Mouse (Mus musculus): Measurements from ENCODE around the gene Tnnc2. TPM values are rescaled to one million over a fixed set of nuclear protein-coding genes. Genes with fewer than 3 reads are reported as not detected.
A peak's percentile ranks its signal among the peaks of the same experiment; 100 is the strongest.
"Not testable (repeated sequence)": the region's sequence is repeated elsewhere in the genome, so short reads cannot be mapped to it uniquely, and the experiment has no call there.

Gene Tnnc2
- polyA plus RNA-seq, 1 experiment from 2014 or later = 0.39 TPM

DNA sequence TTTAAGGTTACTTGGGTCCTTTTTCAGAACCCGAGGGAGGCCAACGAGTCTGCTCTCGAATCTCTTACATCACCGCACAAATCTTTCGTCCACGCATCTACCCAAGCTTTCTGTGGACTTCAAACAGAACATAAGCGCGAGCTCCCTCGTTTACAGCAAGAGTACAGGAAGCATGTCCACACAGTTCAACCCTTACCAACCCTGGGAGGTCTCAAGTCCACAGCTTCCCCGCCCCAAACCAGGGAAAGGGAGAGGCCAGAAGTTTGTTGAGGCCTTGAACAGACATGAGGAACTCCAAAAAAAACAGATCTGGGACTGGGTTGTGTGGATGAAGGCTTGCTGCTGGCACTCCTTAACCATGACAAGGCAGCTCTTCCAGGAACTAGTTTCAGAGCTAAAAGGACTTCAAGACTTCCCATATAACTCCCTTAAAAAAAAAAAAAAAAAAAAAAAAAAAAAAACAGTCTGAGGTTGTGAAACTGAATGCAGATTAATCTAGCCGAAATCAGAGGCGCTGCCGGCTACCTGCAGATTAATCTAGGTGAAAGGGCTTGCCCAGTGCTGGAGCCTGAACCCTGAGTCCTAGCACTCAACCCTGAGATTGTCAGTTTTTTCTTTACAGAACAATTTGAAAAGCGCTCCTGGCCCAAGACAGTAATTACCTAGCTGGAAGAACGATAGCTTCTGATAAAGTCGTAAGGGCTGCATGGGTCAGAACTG lies 23.6 kb upstream of the Tnnc2 start:
- no peak overlapping the region for H3K27ac ChIP-seq
- no peak for DNase-seq (ENCODE audit: low spot score)
- H3K36me3 ChIP-seq (replicated peaks; ENCODE audit: control insufficient read depth, insufficient read depth) = peaks cover 32% of the 10 kb centered on the region
- 94% methylated on average over 16 of the region's 16 CpGs for WGBS
- H3K9ac ChIP-seq = peak overlapping the region; percentile 75
- no peaks in the 10 kb centered on the region for H3K27me3 ChIP-seq (ENCODE audit: control insufficient read depth, insufficient read depth, low read length)
- H3K4me3 ChIP-seq (replicated peaks; ENCODE audit: low read length) = peak overlapping the region; percentile 67
- H3K4me1 ChIP-seq (replicated peaks; ENCODE audit: control insufficient read depth, insufficient read depth, low read length) = peaks cover 21% of the 10 kb centered on the region; the same call in 1 of the 2 replicates
- H3K9me3 ChIP-seq (ENCODE audit: control insufficient read depth, low read length) = no peaks in the 10 kb centered on the region
- H3K4me2 ChIP-seq (replicated peaks) = peak overlapping the region; percentile 64
- no peak for ATAC-seq (ENCODE audit: low FRiP score)

DNA sequence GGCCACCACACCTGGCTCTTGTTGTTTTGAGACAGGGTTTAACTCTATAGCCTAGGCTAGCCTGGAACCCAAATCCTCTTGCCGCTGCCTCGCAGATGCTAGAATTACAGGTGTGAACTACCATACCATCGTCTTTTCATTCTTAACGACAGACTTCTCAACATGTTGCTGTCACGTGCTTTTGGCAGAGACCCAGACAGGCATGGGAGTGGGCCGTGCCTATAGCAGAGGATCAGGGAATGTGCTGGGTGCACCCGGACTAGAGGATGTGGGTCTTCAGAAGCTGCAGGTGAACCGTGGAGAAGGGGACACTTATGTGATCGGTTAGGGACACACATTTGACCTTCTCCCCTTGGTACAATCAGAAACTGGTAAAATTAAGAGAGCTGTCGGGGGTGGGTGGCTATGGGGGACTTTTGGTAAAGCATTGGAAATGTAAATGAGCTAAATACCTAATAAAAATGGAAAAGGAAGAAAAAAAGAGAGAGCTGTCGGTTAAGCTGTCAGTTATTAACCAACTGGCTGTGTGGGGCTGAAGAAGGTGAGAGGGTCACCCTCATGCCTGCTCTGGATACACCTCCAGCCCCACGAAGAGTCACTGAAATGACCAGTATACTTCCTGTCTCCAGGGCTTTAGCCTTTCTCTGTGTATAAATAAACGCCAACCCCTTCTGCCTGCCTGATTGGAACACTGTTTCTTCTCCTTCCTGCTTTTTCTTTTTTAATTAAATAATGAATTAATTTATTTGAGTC lies 20.7 kb upstream of the Tnnc2 start:
- no peaks in the 10 kb centered on the region for H3K27me3 ChIP-seq (ENCODE audit: control insufficient read depth, insufficient read depth, low read length)
- H3K9ac ChIP-seq = no peak overlapping the region
- no peak overlapping the region for H3K4me2 ChIP-seq (replicated peaks)
- H3K9me3 ChIP-seq (ENCODE audit: control insufficient read depth, low read length) = no peaks in the 10 kb centered on the region
- H3K36me3 ChIP-seq (replicated peaks; ENCODE audit: control insufficient read depth, insufficient read depth) = peaks cover 59% of the 10 kb centered on the region
- DNase-seq (ENCODE audit: low spot score) (no peak), ATAC-seq (ENCODE audit: low FRiP score) (no peak)
- H3K4me3 ChIP-seq (replicated peaks; ENCODE audit: low read length) = no peak overlapping the region
- H3K27ac ChIP-seq = no peak overlapping the region
- 92% methylated on average over 13 of the region's 13 CpGs for WGBS
- peaks cover 15% of the 10 kb centered on the region; the same call in 1 of the 2 replicates for H3K4me1 ChIP-seq (replicated peaks; ENCODE audit: control insufficient read depth, insufficient read depth, low read length)

DNA sequence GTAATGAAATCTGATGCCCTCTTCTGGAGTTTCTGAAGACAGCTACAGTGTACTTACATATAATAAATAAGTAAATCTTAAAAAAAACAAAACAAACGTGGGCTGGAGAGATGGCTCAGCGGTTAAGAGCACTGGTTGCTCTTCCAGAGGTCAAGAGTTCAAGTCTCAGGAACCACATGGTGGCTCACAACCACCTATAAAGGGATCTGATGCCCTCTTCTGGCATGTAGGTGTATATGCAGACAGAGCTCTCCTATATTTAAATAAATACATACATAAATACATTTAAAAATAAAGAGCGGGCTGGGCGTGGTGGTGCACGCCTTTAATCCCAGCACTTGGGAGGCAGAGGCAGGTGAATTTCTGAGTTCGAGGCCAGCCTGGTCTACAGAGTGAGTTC lies 18.8 kb upstream of the Tnnc2 start:
- not testable (repeated sequence) for DNase-seq (ENCODE audit: low spot score); H3K9me3 ChIP-seq (ENCODE audit: control insufficient read depth, low read length); H3K27me3 ChIP-seq (ENCODE audit: control insufficient read depth, insufficient read depth, low read length); H3K4me3 ChIP-seq (replicated peaks; ENCODE audit: low read length); ATAC-seq (ENCODE audit: low FRiP score); H3K4me1 ChIP-seq (replicated peaks; ENCODE audit: control insufficient read depth, insufficient read depth, low read length); H3K4me2 ChIP-seq (replicated peaks); H3K27ac ChIP-seq; H3K9ac ChIP-seq
- peaks cover 69% of the 10 kb centered on the region for H3K36me3 ChIP-seq (replicated peaks; ENCODE audit: control insufficient read depth, insufficient read depth)
- WGBS = 83% methylated on average over 6 of the region's 6 CpGs

DNA sequence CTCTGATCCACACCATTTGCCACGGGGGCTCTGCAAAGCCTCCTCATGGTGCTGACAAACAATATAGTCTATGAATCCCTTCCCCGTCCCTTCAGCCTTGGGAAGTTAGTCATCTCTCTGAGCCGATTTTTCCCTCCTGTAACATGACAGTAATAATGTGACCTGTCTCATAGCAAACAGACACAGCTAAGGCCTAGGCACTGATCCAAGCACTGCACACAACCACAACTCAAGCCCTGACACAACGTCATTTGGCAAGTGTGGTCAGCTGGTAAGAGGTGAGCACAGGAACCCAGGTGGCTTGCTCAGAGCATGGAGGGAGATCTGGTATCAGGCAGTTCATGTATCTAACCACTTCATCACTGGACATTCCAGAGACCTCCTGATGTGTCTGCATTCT lies 16.1 kb upstream of the Tnnc2 start:
- Histone ChIP-seq H3K4me3 (replicated peaks; ENCODE audit: low read length) (no peak overlapping the region), H3K36me3 (replicated peaks; ENCODE audit: control insufficient read depth, insufficient read depth) (peaks cover 84% of the 10 kb centered on the region), H3K4me2 (replicated peaks) (no peak overlapping the region), H3K9me3 (ENCODE audit: control insufficient read depth, low read length) (no peaks in the 10 kb centered on the region), H3K4me1 (replicated peaks; ENCODE audit: control insufficient read depth, insufficient read depth, low read length) (no peaks in the 10 kb centered on the region), H3K27me3 (ENCODE audit: control insufficient read depth, insufficient read depth, low read length) (no peaks in the 10 kb centered on the region), H3K27ac (no peak overlapping the region), H3K9ac (no peak overlapping the region)
- ATAC-seq (ENCODE audit: low FRiP score) (no peak), DNase-seq (ENCODE audit: low spot score) (no peak)
- WGBS = 84% methylated on average over 4 of the region's 4 CpGs

DNA sequence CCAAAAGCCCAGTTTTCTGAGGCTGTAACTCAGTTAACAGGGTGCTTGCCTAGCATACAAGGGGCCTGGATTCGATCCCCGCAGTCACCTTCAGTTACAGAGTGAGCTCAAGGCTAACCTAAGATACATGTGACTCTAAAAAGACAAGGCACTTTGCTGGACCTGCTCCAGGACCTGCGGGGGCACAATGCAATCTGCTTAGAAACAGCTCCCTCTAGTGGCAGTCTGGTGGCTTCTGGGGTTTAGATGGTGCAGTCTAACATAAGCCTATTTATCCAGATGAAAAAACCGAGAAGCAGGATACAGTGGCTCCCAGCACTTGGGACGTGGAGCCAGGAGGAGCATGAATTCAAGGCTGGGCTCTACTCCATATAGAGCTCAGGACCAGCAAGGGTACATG lies 14.5 kb upstream of the Tnnc2 start:
- 37% methylated on average over 5 of the region's 5 CpGs for WGBS
- no peaks in the 10 kb centered on the region for H3K27me3 ChIP-seq (ENCODE audit: control insufficient read depth, insufficient read depth, low read length)
- DNase-seq (ENCODE audit: low spot score) (peak; percentile 89), ATAC-seq (ENCODE audit: low FRiP score) (0 out of 2 replicates have a peak, but pooled peaks have one; percentile 28)
- H3K9me3 ChIP-seq (ENCODE audit: control insufficient read depth, low read length) = no peaks in the 10 kb centered on the region
- no peaks in the 10 kb centered on the region for H3K4me1 ChIP-seq (replicated peaks; ENCODE audit: control insufficient read depth, insufficient read depth, low read length)
- no peak overlapping the region for H3K4me3 ChIP-seq (replicated peaks; ENCODE audit: low read length)
- no peak overlapping the region for H3K27ac ChIP-seq
- H3K9ac ChIP-seq = no peak overlapping the region
- H3K36me3 ChIP-seq (replicated peaks; ENCODE audit: control insufficient read depth, insufficient read depth) = peaks cover 83% of the 10 kb centered on the region
- no peak overlapping the region for H3K4me2 ChIP-seq (replicated peaks)

DNA sequence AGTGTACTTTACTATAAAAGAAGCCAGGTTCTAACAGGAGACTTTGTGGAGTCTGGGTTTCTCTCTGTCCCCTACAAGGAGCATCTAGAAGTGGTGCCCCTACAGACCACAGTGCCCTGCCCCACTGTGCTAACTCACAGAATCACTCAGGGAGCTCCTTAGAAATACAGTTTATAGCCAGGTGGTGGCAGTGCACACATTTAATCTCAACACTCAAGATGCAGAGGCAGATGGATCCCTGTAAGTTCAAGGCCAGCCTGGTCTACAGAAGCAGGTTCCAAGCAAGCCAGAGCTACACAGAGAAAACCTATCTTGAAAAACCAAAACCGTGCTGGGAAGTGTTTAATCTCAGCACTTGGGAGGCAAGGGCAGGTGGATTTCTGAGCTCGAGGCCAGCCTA lies 14.0 kb upstream of the Tnnc2 start:
- H3K36me3 ChIP-seq (replicated peaks; ENCODE audit: control insufficient read depth, insufficient read depth) = peaks cover 83% of the 10 kb centered on the region
- H3K4me3 ChIP-seq (replicated peaks; ENCODE audit: low read length) = no peak overlapping the region
- DNase-seq (ENCODE audit: low spot score) = no peak

DNA sequence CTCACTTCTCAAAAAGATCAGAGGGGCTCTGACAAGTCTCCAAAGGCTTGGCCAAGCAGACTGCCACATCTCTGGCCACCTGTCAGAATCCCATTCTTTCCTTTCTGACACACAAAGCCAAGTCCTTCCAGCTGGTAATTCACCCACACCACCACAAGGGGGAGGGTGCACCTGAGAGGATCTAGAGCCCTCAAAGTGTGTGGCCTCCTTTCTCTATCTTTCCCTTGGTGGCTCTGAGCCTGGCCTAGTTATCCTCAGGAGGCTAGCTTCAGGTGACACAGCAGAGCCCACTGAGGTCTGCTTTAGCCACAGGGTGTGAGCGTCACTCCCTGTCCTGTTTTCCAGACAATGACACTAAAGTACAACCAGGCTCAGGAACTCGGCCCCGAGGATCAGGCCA lies 13.5 kb upstream of the Tnnc2 start:
- no peak overlapping the region for H3K9ac ChIP-seq
- ATAC-seq (ENCODE audit: low FRiP score) (no peak), DNase-seq (ENCODE audit: low spot score) (peak; percentile 55)
- H3K4me3 ChIP-seq (replicated peaks; ENCODE audit: low read length) = no peak overlapping the region
- 82% methylated on average over 3 of the region's 3 CpGs for WGBS
- no peaks in the 10 kb centered on the region for H3K4me1 ChIP-seq (replicated peaks; ENCODE audit: control insufficient read depth, insufficient read depth, low read length)
- no peaks in the 10 kb centered on the region for H3K9me3 ChIP-seq (ENCODE audit: control insufficient read depth, low read length)
- H3K27ac ChIP-seq = no peak overlapping the region
- H3K36me3 ChIP-seq (replicated peaks; ENCODE audit: control insufficient read depth, insufficient read depth) = peaks cover 80% of the 10 kb centered on the region
- H3K4me2 ChIP-seq (replicated peaks) = no peak overlapping the region
- no peaks in the 10 kb centered on the region for H3K27me3 ChIP-seq (ENCODE audit: control insufficient read depth, insufficient read depth, low read length)

More for the DNA sequence above, 14.0 kb upstream of the Tnnc2 start:
- Histone ChIP-seq H3K9me3 (ENCODE audit: control insufficient read depth, low read length) (no peaks in the 10 kb centered on the region), H3K27me3 (ENCODE audit: control insufficient read depth, insufficient read depth, low read length) (no peaks in the 10 kb centered on the region), H3K27ac (no peak overlapping the region), H3K4me2 (replicated peaks) (no peak overlapping the region), H3K4me1 (replicated peaks; ENCODE audit: control insufficient read depth, insufficient read depth, low read length) (no peaks in the 10 kb centered on the region), H3K9ac (no peak overlapping the region)
- no peak for ATAC-seq (ENCODE audit: low FRiP score)
- 93% methylated on average over 2 of the region's 2 CpGs for WGBS

DNA sequence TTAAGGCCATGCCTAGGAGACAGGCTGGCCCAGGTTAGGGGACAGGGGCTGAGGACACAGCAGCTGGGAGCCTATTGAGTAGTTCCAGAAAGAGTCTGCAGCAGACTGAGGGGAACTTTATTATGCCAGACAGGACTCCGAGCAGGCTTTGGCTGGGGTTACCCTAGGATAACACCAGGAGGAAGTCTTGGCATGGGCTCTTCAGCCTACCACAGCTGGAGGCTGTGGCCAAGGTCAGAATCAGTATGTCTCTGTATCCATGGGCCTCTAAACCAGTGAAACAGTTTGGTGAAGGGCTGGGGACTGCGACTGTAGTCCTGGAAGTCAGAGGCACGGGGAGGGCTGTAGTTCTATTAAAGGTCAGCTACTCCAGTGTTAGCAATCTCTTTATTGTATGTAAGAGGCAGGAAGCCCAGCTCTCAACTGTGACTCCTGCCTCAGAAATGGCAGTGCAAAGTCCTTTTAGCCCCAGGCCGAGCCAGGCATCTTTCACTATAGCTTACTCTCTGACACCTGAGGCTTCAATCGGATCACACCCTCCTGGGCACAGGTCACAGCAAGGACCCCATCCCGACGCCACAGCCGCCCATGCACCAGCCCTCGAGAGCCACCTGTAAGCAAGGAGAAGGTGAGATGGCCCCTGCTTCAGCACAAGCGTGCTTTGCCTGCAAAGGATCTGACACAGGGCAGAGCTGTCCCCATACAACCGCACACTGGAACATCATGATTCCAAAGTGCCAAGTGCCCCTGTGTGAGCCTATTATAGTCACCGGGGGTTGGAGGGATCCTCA lies 12.8 kb upstream of the Tnnc2 start:
- no peak overlapping the region for H3K4me3 ChIP-seq (replicated peaks; ENCODE audit: low read length)
- 95% methylated on average over 12 of the region's 12 CpGs for WGBS
- H3K4me2 ChIP-seq (replicated peaks) = no peak overlapping the region
- no peak overlapping the region for H3K9ac ChIP-seq
- no peak overlapping the region for H3K27ac ChIP-seq
- H3K4me1 ChIP-seq (replicated peaks; ENCODE audit: control insufficient read depth, insufficient read depth, low read length) = no peaks in the 10 kb centered on the region
- ATAC-seq (ENCODE audit: low FRiP score) (no peak), DNase-seq (ENCODE audit: low spot score) (no peak)
- no peaks in the 10 kb centered on the region for H3K9me3 ChIP-seq (ENCODE audit: control insufficient read depth, low read length)
- peaks cover 74% of the 10 kb centered on the region for H3K36me3 ChIP-seq (replicated peaks; ENCODE audit: control insufficient read depth, insufficient read depth)
- no peaks in the 10 kb centered on the region for H3K27me3 ChIP-seq (ENCODE audit: control insufficient read depth, insufficient read depth, low read length)

DNA sequence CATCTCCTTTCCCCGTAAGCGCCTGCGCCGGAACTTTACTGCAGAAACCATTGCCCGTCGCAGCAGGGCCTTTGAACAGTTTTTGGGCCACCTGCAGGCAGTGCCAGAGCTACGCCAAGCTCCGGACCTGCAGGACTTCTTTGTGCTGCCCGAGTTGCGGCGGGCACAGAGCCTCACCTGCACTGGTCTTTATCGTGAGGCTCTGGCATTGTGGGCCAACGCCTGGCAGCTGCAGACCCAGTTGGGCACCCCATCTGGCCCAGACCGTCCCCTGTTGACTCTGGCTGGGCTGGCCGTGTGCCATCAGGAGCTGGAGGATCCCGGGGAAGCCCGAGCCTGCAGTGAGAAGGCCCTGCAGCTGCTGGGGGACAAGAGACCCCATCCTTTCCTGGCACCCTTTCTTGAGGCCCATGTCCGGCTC lies 12.1 kb upstream of the Tnnc2 start:
- Histone ChIP-seq H3K9ac (no peak overlapping the region), H3K9me3 (ENCODE audit: control insufficient read depth, low read length) (no peaks in the 10 kb centered on the region)
- DNase-seq (ENCODE audit: low spot score) = no peak

More for the DNA sequence above, 12.1 kb upstream of the Tnnc2 start:
- Histone ChIP-seq H3K27ac (no peak overlapping the region), H3K4me1 (replicated peaks; ENCODE audit: control insufficient read depth, insufficient read depth, low read length) (0 out of 2 replicates have a peak, but pooled peaks cover under 1% of the 10 kb centered on the region), H3K27me3 (ENCODE audit: control insufficient read depth, insufficient read depth, low read length) (no peaks in the 10 kb centered on the region), H3K36me3 (replicated peaks; ENCODE audit: control insufficient read depth, insufficient read depth) (peaks cover 68% of the 10 kb centered on the region), H3K4me3 (replicated peaks; ENCODE audit: low read length) (no peak overlapping the region), H3K4me2 (replicated peaks) (no peak overlapping the region)
- 89% methylated on average over 18 of the region's 18 CpGs for WGBS
- no peak for ATAC-seq (ENCODE audit: low FRiP score)

Data from hindbrain, embryonic 14.5 days (tissue).